Mouse (Mus musculus) lung, postnatal 0 days (tissue): ENCODE measurements at regions not wholly inside any gene's neighbourhood (a gene's known extent, or its start where the extent isn't known, plus 50 kb on each side); places are given as distances from the start of the nearest gene placed in this dataset.

Experiments
- ATAC-seq: fragments of 200-750 bp; cut with Nextera tagmentation; 2 replicates; pipeline ENCODE4 v1.8.0; 2017; ENCODE audit warnings: moderate library complexity
- DNase-seq: peaks from one replicate; pipeline ENCODE4 v3.0.0-alpha.2; 2016; ENCODE audit warnings: low spot score
- H3K27ac ChIP-seq: fragments of 300-500 bp; sonication (generic); 2 replicates; pipeline ENCODE4 v1.5.1; 2014; ENCODE audit warnings: antibody characterized with exemption, mild to moderate bottlenecking, low read length, mixed read lengths
- H3K27me3 ChIP-seq: fragments of 300-500 bp; sonication (generic); replicated peaks from 2 replicates; pipeline ENCODE4 v1.6.1; 2014; ENCODE audit warnings: low read length, mixed read lengths; ENCODE audit not compliant: insufficient read depth
- H3K36me3 ChIP-seq: fragments of 300-500 bp; sonication (generic); 2 replicates; pipeline ENCODE4 v1.6.1; 2014; ENCODE audit warnings: low read length, mixed read lengths; ENCODE audit not compliant: insufficient read depth
- H3K4me1 ChIP-seq: fragments of 300-500 bp; sonication (generic); 2 replicates; pipeline ENCODE4 v1.6.1; 2014; ENCODE audit warnings: antibody characterized with exemption, low read depth, low read length, mixed read lengths; ENCODE audit not compliant: insufficient read depth
- H3K4me2 ChIP-seq: fragments of 300-500 bp; sonication (generic); replicated peaks from 2 replicates; pipeline ENCODE4 v1.6.1; 2014; ENCODE audit warnings: low read depth, mild to moderate bottlenecking, low read length, moderate library complexity, mixed read lengths
- H3K4me3 ChIP-seq: fragments of 300-500 bp; sonication (generic); 2 replicates; pipeline ENCODE4 v1.5.1; 2014; ENCODE audit warnings: low read depth, low read length
- H3K9ac ChIP-seq: fragments of 300-500 bp; sonication (generic); replicated peaks from 2 replicates; pipeline ENCODE4 v1.6.1; 2014; ENCODE audit warnings: low read depth, mild to moderate bottlenecking
- H3K9me3 ChIP-seq: fragments of 300-500 bp; sonication (generic); 2 replicates; pipeline ENCODE4 v1.6.1; 2016; ENCODE audit warnings: low read length, mixed read lengths
- CTCF ChIP-seq: IDR thresholded peaks from 2 replicates; pipeline ENCODE4 v1.5.1; 2016; ENCODE audit warnings: antibody characterized with exemption, mild to moderate bottlenecking
- EP300 ChIP-seq: IDR thresholded peaks from 2 replicates; pipeline ENCODE4 v1.6.1; 2016; ENCODE audit warnings: antibody characterized with exemption, mild to moderate bottlenecking, control low read depth
- WGBS: fragments of 180-500 bp; shearing (Covaris S2); extraction: QIAGEN DNeasy Blood & Tissue Kit; methylation state at CpG from one replicate; pipeline ENCODE4 v1.1.7; 2014; 5-methylcytosine and 5-hydroxymethylcytosine counted together

GRCm38 (mm10) chr17:76110856-76111255 is 559.1 kb upstream of the Fam98a start:
- WGBS = 92% methylated on average over 1 of the region's 1 CpGs
- DNase-seq = no peak

GRCm38 (mm10) chr17:76083536-76083935 is 531.8 kb upstream of the Fam98a start:
- no peak for TF ChIP-seq EP300
- TF ChIP-seq CTCF = no peak
- H3K27ac ChIP-seq = no peak overlapping the region
- no peaks in the 10 kb centered on the region for H3K4me1 ChIP-seq
- no peaks in the 10 kb centered on the region for H3K9me3 ChIP-seq
- no peak for DNase-seq
- no peak overlapping the region for H3K9ac ChIP-seq
- H3K36me3 ChIP-seq = no peaks in the 10 kb centered on the region
- ATAC-seq = no peak
- no peak overlapping the region for H3K4me2 ChIP-seq
- no peak overlapping the region for H3K4me3 ChIP-seq
- 84% methylated on average over 3 of the region's 3 CpGs for WGBS
- no peaks in the 10 kb centered on the region for H3K27me3 ChIP-seq

More at GRCm38 (mm10) chr17:76110856-76111255, 559.1 kb upstream of the Fam98a start:
- H3K9ac ChIP-seq = no peak overlapping the region
- no peak for ATAC-seq
- H3K4me3 ChIP-seq = no peak overlapping the region
- H3K27ac ChIP-seq = no peak overlapping the region
- TF ChIP-seq EP300 (no peak), CTCF (no peak)
- H3K4me2 ChIP-seq = no peak overlapping the region
- no peaks in the 10 kb centered on the region for H3K36me3 ChIP-seq
- no peaks in the 10 kb centered on the region for H3K4me1 ChIP-seq
- H3K9me3 ChIP-seq = no peaks in the 10 kb centered on the region
- no peaks in the 10 kb centered on the region for H3K27me3 ChIP-seq

DNA sequence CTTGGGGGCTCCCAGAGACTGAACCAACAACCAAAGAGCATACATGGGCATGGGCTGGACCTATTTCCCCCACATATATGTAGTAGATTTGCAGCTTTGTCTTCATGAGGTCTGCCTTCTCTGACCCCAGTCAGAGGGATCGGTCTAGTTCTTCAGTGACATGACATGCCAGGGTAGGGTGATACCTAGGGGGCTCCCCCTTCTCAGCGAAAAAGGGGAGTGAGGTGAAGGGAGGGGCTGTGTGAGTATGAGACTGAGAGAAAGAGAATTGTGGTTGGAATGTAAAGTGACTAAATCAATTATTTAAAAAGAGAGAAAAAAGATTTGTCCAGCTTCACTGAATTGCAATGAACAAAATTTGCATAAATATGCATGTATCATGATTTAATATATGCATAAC is 530.0 kb upstream of the Fam98a start:
- TF ChIP-seq EP300 (no peak), CTCF (no peak)
- Histone ChIP-seq H3K27ac (no peak overlapping the region), H3K9ac (no peak overlapping the region), H3K9me3 (no peaks in the 10 kb centered on the region), H3K4me1 (no peaks in the 10 kb centered on the region), H3K36me3 (no peaks in the 10 kb centered on the region), H3K4me3 (no peak overlapping the region), H3K27me3 (no peaks in the 10 kb centered on the region), H3K4me2 (no peak overlapping the region)
- 65% methylated on average over 2 of the region's 2 CpGs for WGBS
- ATAC-seq (no peak), DNase-seq (no peak)

DNA sequence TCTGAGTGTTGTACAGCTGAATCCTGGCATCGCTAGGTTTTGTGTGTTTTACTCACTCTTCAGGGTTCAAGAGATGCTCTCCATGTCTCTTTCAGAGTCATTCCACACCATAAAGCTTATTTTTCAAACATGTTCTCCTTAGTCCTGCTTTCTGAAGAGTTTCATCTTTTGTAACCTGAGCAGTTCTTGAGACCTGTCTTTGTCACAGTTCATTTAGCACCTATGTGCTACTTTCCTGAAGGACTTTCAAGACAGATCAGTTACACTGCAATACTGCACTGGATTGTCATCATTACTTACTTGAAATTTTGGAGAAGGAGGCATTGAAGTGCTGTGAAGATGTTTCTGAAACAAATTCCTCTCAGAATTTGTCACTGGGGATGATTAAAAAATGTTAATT is 494.7 kb upstream of the Fam98a start:
- H3K27me3 ChIP-seq = no peaks in the 10 kb centered on the region
- no peak overlapping the region for H3K9ac ChIP-seq
- no peak overlapping the region for H3K4me3 ChIP-seq
- ATAC-seq = no peak
- no peak for DNase-seq
- no peak overlapping the region for H3K27ac ChIP-seq
- no peak overlapping the region for H3K4me2 ChIP-seq
- 60% methylated on average over 1 of the region's 1 CpGs for WGBS
- H3K36me3 ChIP-seq = no peaks in the 10 kb centered on the region
- H3K9me3 ChIP-seq = no peaks in the 10 kb centered on the region
- no peak for TF ChIP-seq EP300
- no peak for TF ChIP-seq CTCF
- no peaks in the 10 kb centered on the region for H3K4me1 ChIP-seq

DNA sequence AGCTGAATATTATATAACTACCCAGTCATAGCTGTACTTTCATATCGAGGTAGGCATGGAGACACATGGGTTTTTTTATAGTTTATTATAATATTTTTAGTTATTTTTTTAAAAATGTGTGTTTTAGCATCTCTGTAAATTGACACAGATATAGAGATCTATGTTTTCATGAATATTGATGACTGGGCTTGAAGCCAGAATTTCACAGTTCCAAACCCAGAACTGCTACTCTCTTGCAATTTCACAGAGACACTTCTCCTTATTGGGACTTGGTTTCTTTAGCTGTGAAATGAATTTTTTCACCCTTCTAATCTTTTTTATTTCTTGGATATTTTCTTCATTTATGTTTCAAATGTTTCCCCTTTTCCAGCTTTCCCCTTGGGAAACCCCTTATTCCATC is 481.0 kb upstream of the Fam98a start:
- no peaks in the 10 kb centered on the region for H3K36me3 ChIP-seq
- 71% methylated on average over 1 of the region's 1 CpGs for WGBS
- no peaks in the 10 kb centered on the region for H3K9me3 ChIP-seq
- no peaks in the 10 kb centered on the region for H3K4me1 ChIP-seq
- H3K4me3 ChIP-seq = no peak overlapping the region
- H3K9ac ChIP-seq = no peak overlapping the region
- H3K27me3 ChIP-seq = no peaks in the 10 kb centered on the region
- TF ChIP-seq CTCF (no peak), EP300 (no peak)
- no peak for ATAC-seq
- no peak for DNase-seq
- no peak overlapping the region for H3K4me2 ChIP-seq
- no peak overlapping the region for H3K27ac ChIP-seq

GRCm38 (mm10) chr17:76008011-76008410 is 456.3 kb upstream of the Fam98a start:
- WGBS = 49% methylated on average over 1 of the region's 1 CpGs
- Histone ChIP-seq H3K4me1 (no peaks in the 10 kb centered on the region), H3K36me3 (no peaks in the 10 kb centered on the region), H3K9me3 (no peaks in the 10 kb centered on the region), H3K27me3 (no peaks in the 10 kb centered on the region), H3K4me2 (no peak overlapping the region), H3K27ac (no peak overlapping the region), H3K9ac (no peak overlapping the region), H3K4me3 (no peak overlapping the region)
- no peak for DNase-seq
- no peak for ATAC-seq
- no peak for TF ChIP-seq CTCF
- no peak for TF ChIP-seq EP300

DNA sequence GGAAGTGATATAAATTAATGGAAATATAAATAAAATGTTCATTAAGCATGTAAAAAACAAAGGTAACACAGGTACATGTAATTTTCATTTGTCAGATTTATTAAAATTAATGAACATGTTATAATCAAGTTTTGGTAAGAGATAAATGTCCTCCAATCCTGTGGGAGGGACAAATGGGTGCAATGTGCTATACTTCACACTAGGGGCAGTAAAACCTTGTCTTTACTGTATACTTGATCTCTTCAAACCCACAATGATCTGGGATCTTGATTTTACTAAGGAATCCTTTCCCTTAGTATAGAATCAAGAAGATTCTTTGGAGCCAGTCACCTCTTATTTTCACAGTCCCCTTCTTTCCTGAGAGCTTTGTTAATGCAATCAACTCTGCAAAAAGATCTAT is 451.1 kb upstream of the Fam98a start:
- Histone ChIP-seq H3K4me1 (no peaks in the 10 kb centered on the region), H3K9ac (no peak overlapping the region), H3K27me3 (no peaks in the 10 kb centered on the region), H3K4me2 (no peak overlapping the region), H3K36me3 (no peaks in the 10 kb centered on the region), H3K4me3 (no peak overlapping the region), H3K9me3 (no peaks in the 10 kb centered on the region), H3K27ac (no peak overlapping the region)
- TF ChIP-seq CTCF (peak; percentile 42), EP300 (no peak)
- no peak for DNase-seq
- ATAC-seq = no peak
